Mouse (Mus musculus): ENCODE results near the gene Prss30. TPM values are rescaled to one million over a fixed set of nuclear protein-coding genes. Genes with fewer than 3 reads are reported as not detected.
A peak's percentile ranks its signal among the peaks of the same experiment; 100 is the strongest.

The Prss30 gene
- polyA plus RNA-seq, 1 experiment = 0.05 TPM

- no peak for TF ChIP-seq CTCF (IDR thresholded peaks at IDR 0.05; ENCODE audit: borderline replicate concordance, extremely low read depth, insufficient read depth, insufficient read length)
- TF ChIP-seq POLR2A (IDR thresholded peaks at IDR 0.05; ENCODE audit: borderline replicate concordance, extremely low read depth, insufficient read depth, insufficient read length, poor library complexity, severe bottlenecking) = no peak
- DNase-seq (ENCODE audit: low read depth) = no peak
Measured at GRCm38 (mm10) chr17:24004071-24004665, 23.8 kb upstream of the Prss30 start.

GRCm38 (mm10) chr17:24000404-24000803 lies 20.0 kb upstream of the Prss30 start:
- TF ChIP-seq CTCF (IDR thresholded peaks at IDR 0.05; ENCODE audit: borderline replicate concordance, extremely low read depth, insufficient read depth, insufficient read length) (no peak), POLR2A (IDR thresholded peaks at IDR 0.05; ENCODE audit: borderline replicate concordance, extremely low read depth, insufficient read depth, insufficient read length, poor library complexity, severe bottlenecking) (no peak)
- no peak for DNase-seq (ENCODE audit: low read depth)

GRCm38 (mm10) chr17:23998383-23998782 lies 18.0 kb upstream of the Prss30 start:
- no peak for TF ChIP-seq CTCF (IDR thresholded peaks at IDR 0.05; ENCODE audit: borderline replicate concordance, extremely low read depth, insufficient read depth, insufficient read length)
- TF ChIP-seq POLR2A (IDR thresholded peaks at IDR 0.05; ENCODE audit: borderline replicate concordance, extremely low read depth, insufficient read depth, insufficient read length, poor library complexity, severe bottlenecking) = no peak
- DNase-seq (ENCODE audit: low read depth) = no peak

GRCm38 (mm10) chr17:23997901-23998300 lies 17.5 kb upstream of the Prss30 start, which contains the start of gene Prss22:
Gene Prss22, minus strand, starts transcription at chr17:23998100.
- DNase-seq (ENCODE audit: low read depth) = no peak
- TF ChIP-seq POLR2A (IDR thresholded peaks at IDR 0.05; ENCODE audit: borderline replicate concordance, extremely low read depth, insufficient read depth, insufficient read length, poor library complexity, severe bottlenecking) = no peak
- no peak for TF ChIP-seq CTCF (IDR thresholded peaks at IDR 0.05; ENCODE audit: borderline replicate concordance, extremely low read depth, insufficient read depth, insufficient read length)

GRCm38 (mm10) chr17:23995421-23995820 lies 15.1 kb upstream of the Prss30 start:
- no peak for DNase-seq (ENCODE audit: low read depth)
- TF ChIP-seq CTCF (IDR thresholded peaks at IDR 0.05; ENCODE audit: borderline replicate concordance, extremely low read depth, insufficient read depth, insufficient read length) (peak; percentile 6; the same call in 1 of the 2 replicates), POLR2A (IDR thresholded peaks at IDR 0.05; ENCODE audit: borderline replicate concordance, extremely low read depth, insufficient read depth, insufficient read length, poor library complexity, severe bottlenecking) (no peak)

- no peak for DNase-seq (ENCODE audit: low read depth)
- TF ChIP-seq CTCF (IDR thresholded peaks at IDR 0.05; ENCODE audit: borderline replicate concordance, extremely low read depth, insufficient read depth, insufficient read length) (no peak), POLR2A (IDR thresholded peaks at IDR 0.05; ENCODE audit: borderline replicate concordance, extremely low read depth, insufficient read depth, insufficient read length, poor library complexity, severe bottlenecking) (no peak)
Measured at GRCm38 (mm10) chr17:23994667-23995066, 14.3 kb upstream of the Prss30 start.

- peak; percentile 76 for TF ChIP-seq CTCF (IDR thresholded peaks at IDR 0.05; ENCODE audit: borderline replicate concordance, extremely low read depth, insufficient read depth, insufficient read length)
- no peak for TF ChIP-seq POLR2A (IDR thresholded peaks at IDR 0.05; ENCODE audit: borderline replicate concordance, extremely low read depth, insufficient read depth, insufficient read length, poor library complexity, severe bottlenecking)
- peak; percentile 97 for DNase-seq (ENCODE audit: low read depth)
Measured at GRCm38 (mm10) chr17:23993559-23994428, 13.4 kb upstream of the Prss30 start.

GRCm38 (mm10) chr17:23992789-23993553 lies 12.6 kb upstream of the Prss30 start:
- peak; percentile 6 for DNase-seq (ENCODE audit: low read depth)
- TF ChIP-seq POLR2A (IDR thresholded peaks at IDR 0.05; ENCODE audit: borderline replicate concordance, extremely low read depth, insufficient read depth, insufficient read length, poor library complexity, severe bottlenecking) = no peak
- no peak for TF ChIP-seq CTCF (IDR thresholded peaks at IDR 0.05; ENCODE audit: borderline replicate concordance, extremely low read depth, insufficient read depth, insufficient read length)

- TF ChIP-seq CTCF (IDR thresholded peaks at IDR 0.05; ENCODE audit: borderline replicate concordance, extremely low read depth, insufficient read depth, insufficient read length) (no peak), POLR2A (IDR thresholded peaks at IDR 0.05; ENCODE audit: borderline replicate concordance, extremely low read depth, insufficient read depth, insufficient read length, poor library complexity, severe bottlenecking) (no peak)
- no peak for DNase-seq (ENCODE audit: low read depth)
Measured at GRCm38 (mm10) chr17:23989802-23990201, 9.4 kb upstream of the Prss30 start.

- no peak for TF ChIP-seq CTCF (IDR thresholded peaks at IDR 0.05; ENCODE audit: borderline replicate concordance, extremely low read depth, insufficient read depth, insufficient read length)
- no peak for TF ChIP-seq POLR2A (IDR thresholded peaks at IDR 0.05; ENCODE audit: borderline replicate concordance, extremely low read depth, insufficient read depth, insufficient read length, poor library complexity, severe bottlenecking)
- DNase-seq (ENCODE audit: low read depth) = no peak
Measured at GRCm38 (mm10) chr17:23984989-23985388, 4.6 kb upstream of the Prss30 start.

GRCm38 (mm10) chr17:23982912-23983311 lies 2.5 kb upstream of the Prss30 start:
- no peak for TF ChIP-seq POLR2A (IDR thresholded peaks at IDR 0.05; ENCODE audit: borderline replicate concordance, extremely low read depth, insufficient read depth, insufficient read length, poor library complexity, severe bottlenecking)
- no peak for TF ChIP-seq CTCF (IDR thresholded peaks at IDR 0.05; ENCODE audit: borderline replicate concordance, extremely low read depth, insufficient read depth, insufficient read length)

More at GRCm38 (mm10) chr17:23982912-23983311, 2.5 kb upstream of the Prss30 start:
- DNase-seq (ENCODE audit: low read depth) = no peak

All from brain, embryonic 14.5 days (tissue).